Mouse (Mus musculus) kidney, adult 2 months (tissue): ENCODE measurements around the gene Itgb3. TPM values are rescaled to one million over a fixed set of nuclear protein-coding genes. Genes with fewer than 3 reads are reported as not detected.
A peak's percentile ranks its signal among the peaks of the same experiment; 100 is the strongest.

Source experiments
- DNase-seq: peaks from one replicate; pipeline ENCODE4 v3.0.0; 2021
- H3K27ac ChIP-seq: fragments of 200-500 bp; 2 replicates; pipeline ENCODE4 v1.5.1; 2012; ENCODE audit warnings: low read depth, low read length, control low read depth, inconsistent platforms; ENCODE audit not compliant: insufficient read depth
- H3K27me3 ChIP-seq: fragments of 200-500 bp; replicated peaks from 2 replicates; pipeline ENCODE4 v1.6.1; 2012; ENCODE audit warnings: mild to moderate bottlenecking, moderate library complexity, low read length, inconsistent platforms; ENCODE audit not compliant: control insufficient read depth, insufficient read depth
- H3K36me3 ChIP-seq: fragments of 200-500 bp; 2 replicates; pipeline ENCODE4 v1.6.1; 2012; ENCODE audit warnings: mild to moderate bottlenecking, moderate library complexity, low read length, inconsistent platforms; ENCODE audit not compliant: control insufficient read depth, insufficient read depth
- H3K4me1 ChIP-seq: fragments of 200-500 bp; 2 replicates; pipeline ENCODE4 v1.6.1; 2011; ENCODE audit warnings: low read length; ENCODE audit not compliant: control insufficient read depth, insufficient read depth
- H3K4me3 ChIP-seq: fragments of 200-500 bp; 2 replicates; pipeline ENCODE4 v1.5.1; 2011; ENCODE audit warnings: mild to moderate bottlenecking, low read depth, low read length, control low read depth; ENCODE audit not compliant: insufficient read depth
- CTCF ChIP-seq: fragments of 200-500 bp; conservative IDR thresholded peaks from 2 replicates; pipeline ENCODE4 v1.5.1; 2011; ENCODE audit warnings: low read depth, mild to moderate bottlenecking, control low read depth, low read length, moderate library complexity, mixed read lengths; ENCODE audit not compliant: insufficient read depth, insufficient read length
- POLR2A ChIP-seq: fragments of 200-500 bp; IDR thresholded peaks from one replicate; pipeline ENCODE4 v1.6.1; 2011; ENCODE audit warnings: low read depth, low read length, control low read depth
- WGBS: fragments of 180-500 bp; shearing (Covaris S2); methylation state at CpG from one replicate; pipeline ENCODE4 v1.1.7; 2018; 5-methylcytosine and 5-hydroxymethylcytosine counted together
- polyA plus RNA-seq: library from polyadenylated mRNA; depleted of rRNA; stranded (reverse); fragments of >200 nt; gene quantifications from 2 replicates; pipeline ENCODE4 v1.2.3, GENCODE M21; 2012

The Itgb3 gene
- polyA plus RNA-seq, 1 experiment: 1.3 TPM

DNA sequence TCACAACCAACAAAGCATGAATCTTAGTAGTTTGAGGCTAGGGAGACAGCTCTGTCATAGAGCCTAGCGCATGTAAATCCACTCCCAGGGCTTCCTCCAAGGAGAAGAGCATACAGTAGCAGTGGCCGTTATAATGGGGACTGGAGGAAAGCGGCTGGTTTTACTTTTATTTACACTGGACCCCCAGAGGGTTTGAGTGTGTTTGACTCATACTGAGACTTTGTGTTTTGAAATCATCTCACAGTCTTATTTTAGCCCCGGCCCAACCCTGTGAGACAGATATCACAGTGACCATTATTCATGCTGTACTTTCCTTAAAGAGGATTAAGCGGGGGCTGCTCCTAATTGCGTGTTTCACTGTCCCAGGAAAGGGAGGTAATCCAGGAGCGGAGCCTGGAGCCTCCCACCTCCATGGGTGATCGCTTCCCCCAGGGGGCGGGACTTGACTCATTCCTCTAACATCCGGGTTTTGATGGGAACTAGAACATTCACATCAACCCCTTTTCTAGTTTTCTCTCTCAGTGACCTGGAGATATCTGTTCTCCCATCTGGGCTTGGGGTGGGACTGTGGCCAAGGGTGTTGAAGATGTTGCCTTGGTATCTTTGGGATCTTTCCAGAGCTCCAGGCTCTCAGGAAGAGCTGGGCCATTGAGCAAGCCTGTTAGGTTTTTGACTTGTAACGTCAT lies 20.0 kb downstream of the Itgb3 start:
- Histone ChIP-seq H3K27ac (no peak overlapping the region), H3K4me1 (peaks cover 3% of the 10 kb centered on the region; the same call in 1 of the 2 replicates), H3K4me3 (no peak overlapping the region), H3K36me3 (no peaks in the 10 kb centered on the region), H3K27me3 (no peaks in the 10 kb centered on the region)
- TF ChIP-seq CTCF: no peak
- no peak for TF ChIP-seq POLR2A
- 38% methylated on average over 11 of the region's 11 CpGs for WGBS
- peak; percentile 54 for DNase-seq

DNA sequence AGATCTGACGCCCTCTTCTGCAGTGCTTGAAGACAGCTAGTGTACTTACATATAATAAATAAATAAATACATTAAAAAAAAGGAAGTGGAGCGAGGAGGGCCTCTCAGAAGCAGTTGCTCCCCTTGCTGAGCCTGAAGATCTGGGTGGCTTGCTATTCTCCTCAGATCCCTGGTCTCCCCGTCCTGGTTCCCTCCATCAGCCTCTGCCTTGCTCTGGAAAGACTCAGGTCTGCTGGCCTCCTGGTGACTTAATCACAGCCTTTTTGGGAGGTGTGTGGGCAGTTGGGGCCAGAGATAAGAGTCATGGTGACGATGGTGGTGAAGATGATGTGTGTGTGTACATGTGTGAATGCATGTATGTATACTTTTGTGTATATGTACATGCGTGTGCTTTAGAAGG lies 20.8 kb downstream of the Itgb3 start:
- peaks cover 3% of the 10 kb centered on the region; the same call in 1 of the 2 replicates for H3K4me1 ChIP-seq
- H3K27me3 ChIP-seq: no peaks in the 10 kb centered on the region
- no peak overlapping the region for H3K4me3 ChIP-seq
- DNase-seq: no peak
- WGBS: 94% methylated on average over 5 of the region's 5 CpGs
- H3K27ac ChIP-seq: no peak overlapping the region
- no peaks in the 10 kb centered on the region for H3K36me3 ChIP-seq
- TF ChIP-seq CTCF (no peak), POLR2A (no peak)

DNA sequence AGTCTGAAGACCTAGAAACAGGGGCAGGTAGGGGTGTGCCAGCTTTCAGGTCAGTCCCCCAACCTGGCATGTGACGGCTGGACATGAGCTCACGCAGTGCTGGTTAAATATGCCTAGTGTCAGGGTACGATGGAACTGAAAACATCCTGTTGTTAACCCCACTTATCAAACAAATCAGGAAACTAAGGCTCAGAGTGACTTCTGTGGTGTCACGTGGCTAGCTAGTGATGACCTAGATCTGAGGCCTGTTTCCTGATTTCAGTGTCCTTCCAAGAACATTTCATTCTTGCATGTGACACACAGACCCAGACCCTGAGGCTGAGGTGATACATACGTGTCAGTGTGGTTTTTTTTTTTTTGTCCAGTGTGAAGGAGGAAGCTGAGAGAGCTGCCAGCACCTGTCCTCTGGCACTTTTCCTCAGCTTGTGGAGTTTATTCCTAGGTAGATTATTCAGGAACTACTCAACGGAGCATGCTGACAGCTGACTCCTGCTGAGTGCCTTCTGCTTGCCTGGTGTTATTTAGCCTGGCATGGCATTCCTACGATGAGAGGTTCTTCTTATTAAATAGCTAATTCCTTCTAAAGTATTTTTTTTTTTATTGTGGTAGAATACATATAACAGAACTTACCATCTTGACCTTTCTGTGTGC lies 22.5 kb downstream of the Itgb3 start:
- H3K27ac ChIP-seq: no peak overlapping the region
- no peaks in the 10 kb centered on the region for H3K4me1 ChIP-seq
- TF ChIP-seq CTCF: no peak
- no peak for TF ChIP-seq POLR2A
- DNase-seq: peak; percentile 73
- WGBS: 50% methylated on average over 7 of the region's 7 CpGs
- H3K36me3 ChIP-seq: no peaks in the 10 kb centered on the region
- H3K27me3 ChIP-seq: no peaks in the 10 kb centered on the region
- no peak overlapping the region for H3K4me3 ChIP-seq

DNA sequence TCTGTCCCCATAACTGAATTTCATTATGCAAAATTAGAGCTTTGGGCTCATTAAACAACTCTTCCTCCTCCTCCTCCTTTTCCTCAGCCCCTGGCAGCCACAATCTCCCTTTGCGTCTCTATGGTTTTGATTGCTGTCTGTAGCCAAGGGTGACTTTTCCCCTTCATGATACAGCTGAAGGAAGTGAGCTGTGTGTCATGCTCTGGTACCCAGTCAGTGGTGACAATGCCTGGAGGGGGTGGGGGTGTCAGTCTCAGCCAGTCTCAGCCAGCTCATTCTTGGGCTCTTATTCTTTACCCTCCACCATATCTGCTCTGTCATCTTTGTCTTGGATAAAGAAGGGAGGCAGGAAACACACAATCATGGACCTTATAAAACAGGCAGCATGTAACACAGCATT lies 23.5 kb downstream of the Itgb3 start:
- H3K4me1 ChIP-seq: no peaks in the 10 kb centered on the region
- TF ChIP-seq POLR2A (no peak), CTCF (no peak)
- no peaks in the 10 kb centered on the region for H3K36me3 ChIP-seq
- WGBS: 63% methylated on average over 1 of the region's 1 CpGs
- H3K27ac ChIP-seq: no peak overlapping the region
- no peaks in the 10 kb centered on the region for H3K27me3 ChIP-seq
- H3K4me3 ChIP-seq: no peak overlapping the region
- DNase-seq: no peak

DNA sequence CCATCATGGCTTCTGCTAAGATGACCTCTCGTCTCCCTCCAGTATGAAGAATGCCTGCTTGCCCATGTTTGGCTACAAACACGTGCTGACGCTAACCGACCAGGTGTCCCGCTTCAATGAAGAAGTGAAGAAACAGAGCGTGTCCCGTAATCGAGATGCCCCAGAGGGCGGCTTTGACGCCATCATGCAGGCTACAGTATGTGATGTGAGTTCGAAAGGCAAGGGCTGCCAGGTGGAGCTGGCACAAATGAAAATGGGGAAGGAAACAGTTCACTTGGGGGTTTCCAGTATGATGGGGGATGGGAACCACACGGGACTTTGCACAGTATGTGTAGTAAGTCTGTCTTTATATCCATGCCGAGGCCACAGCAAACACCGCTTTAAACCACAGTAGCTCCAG lies 29.2 kb downstream of the Itgb3 start:
- no peak overlapping the region for H3K4me3 ChIP-seq
- no peak overlapping the region for H3K27ac ChIP-seq
- DNase-seq: no peak
- TF ChIP-seq CTCF (no peak), POLR2A (no peak)
- no peaks in the 10 kb centered on the region for H3K36me3 ChIP-seq
- WGBS: 78% methylated on average over 14 of the region's 14 CpGs
- H3K4me1 ChIP-seq: no peaks in the 10 kb centered on the region
- no peaks in the 10 kb centered on the region for H3K27me3 ChIP-seq

DNA sequence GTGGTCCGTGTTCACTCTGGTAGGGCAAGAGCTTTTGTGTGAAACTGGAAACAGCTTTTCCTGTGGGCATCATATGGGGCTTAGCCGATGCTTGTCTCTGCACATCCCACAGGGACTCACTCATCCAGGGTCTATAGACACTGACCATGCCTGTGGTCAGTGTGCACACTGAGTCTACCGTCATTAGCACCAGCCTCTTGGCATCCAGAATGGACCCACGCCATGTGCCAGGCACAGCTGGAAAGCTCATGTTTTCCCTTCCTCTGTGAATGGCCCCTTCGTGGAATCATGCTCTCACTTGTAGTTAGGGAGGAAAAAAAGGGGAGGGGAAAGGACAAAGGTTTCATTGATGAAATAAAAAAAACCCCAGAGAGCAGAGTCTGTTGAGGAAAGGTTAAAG lies 30.2 kb downstream of the Itgb3 start:
- no peaks in the 10 kb centered on the region for H3K36me3 ChIP-seq
- no peaks in the 10 kb centered on the region for H3K27me3 ChIP-seq
- H3K27ac ChIP-seq: no peak overlapping the region
- DNase-seq: no peak
- no peaks in the 10 kb centered on the region for H3K4me1 ChIP-seq
- WGBS: 68% methylated on average over 5 of the region's 5 CpGs
- TF ChIP-seq POLR2A (no peak), CTCF (no peak)
- no peak overlapping the region for H3K4me3 ChIP-seq

DNA sequence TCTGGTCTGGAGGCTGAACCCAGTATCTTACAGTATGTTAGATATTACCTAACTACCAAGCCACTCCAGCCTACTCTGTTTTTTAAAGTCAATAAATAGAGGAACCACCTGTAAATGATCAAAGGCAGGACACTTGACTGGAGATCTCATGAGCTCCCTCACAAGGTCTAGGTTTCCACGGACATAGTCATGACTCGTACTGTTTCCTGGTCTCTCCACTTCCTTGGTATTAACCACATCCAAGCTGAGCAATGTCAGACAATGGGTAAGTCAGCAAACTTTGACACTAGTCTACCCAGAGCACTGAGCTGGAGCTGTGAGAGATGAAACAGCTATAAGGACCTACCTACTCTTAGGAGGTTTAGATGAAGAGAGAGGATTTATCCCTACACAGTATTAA lies 31.1 kb downstream of the Itgb3 start:
- 70% methylated on average over 2 of the region's 2 CpGs for WGBS
- Histone ChIP-seq H3K36me3 (no peaks in the 10 kb centered on the region), H3K4me1 (no peaks in the 10 kb centered on the region), H3K27me3 (no peaks in the 10 kb centered on the region), H3K27ac (no peak overlapping the region), H3K4me3 (no peak overlapping the region)
- DNase-seq: no peak
- TF ChIP-seq POLR2A (no peak), CTCF (no peak)
